Mouse (Mus musculus) stomach, embryonic 15.5 days (tissue): ENCODE results near the gene Asap3. TPM values are rescaled to one million over a fixed set of nuclear protein-coding genes. Genes with fewer than 3 reads are reported as not detected.
A peak's percentile ranks its signal among the peaks of the same experiment; 100 is the strongest.

Experiments used
- ATAC-seq: fragments of 200-750 bp; cut with Nextera tagmentation; 2 replicates; pipeline ENCODE4 v1.8.0; 2017; ENCODE audit warnings: low read depth, moderate number of reproducible peaks, moderate TSS enrichment; ENCODE audit not compliant: insufficient read depth, low FRiP score
- H3K27ac ChIP-seq: fragments of 300-500 bp; sonication (generic); 2 replicates; pipeline ENCODE4 v1.5.1; 2015; ENCODE audit warnings: mild to moderate bottlenecking, inconsistent platforms
- H3K27me3 ChIP-seq: fragments of 300-500 bp; sonication (generic); replicated peaks from 2 replicates; pipeline ENCODE4 v1.6.1; 2015; ENCODE audit warnings: inconsistent platforms
- H3K36me3 ChIP-seq: fragments of 300-500 bp; sonication (generic); 2 replicates; pipeline ENCODE4 v1.6.1; 2015; ENCODE audit warnings: inconsistent platforms
- H3K4me1 ChIP-seq: fragments of 300-500 bp; sonication (generic); 2 replicates; pipeline ENCODE4 v1.6.1; 2015; ENCODE audit warnings: inconsistent platforms
- H3K4me2 ChIP-seq: fragments of 300-500 bp; sonication (generic); 2 replicates; pipeline ENCODE4 v1.6.1; 2015; ENCODE audit warnings: mild to moderate bottlenecking, inconsistent platforms
- H3K4me3 ChIP-seq: fragments of 300-500 bp; sonication (generic); replicated peaks from 2 replicates; pipeline ENCODE4 v1.5.1; 2015; ENCODE audit warnings: inconsistent platforms
- H3K9ac ChIP-seq: fragments of 300-500 bp; sonication (generic); 2 replicates; pipeline ENCODE4 v1.6.1; 2015; ENCODE audit warnings: inconsistent platforms
- H3K9me3 ChIP-seq: fragments of 300-500 bp; sonication (generic); 2 replicates; pipeline ENCODE4 v1.6.1; 2016; ENCODE audit warnings: inconsistent platforms
- WGBS: fragments of 180-500 bp; shearing (Covaris S2); methylation state at CpG from one replicate; pipeline ENCODE4 v1.1.7; 2015; 5-methylcytosine and 5-hydroxymethylcytosine counted together
- polyA plus RNA-seq: library from polyadenylated mRNA; unstranded; fragments of >200 nt; fragmentation: Nextera tagmentation; extraction: Ambion mirVana; gene quantifications from 2 replicates; pipeline ENCODE4 v1.2.1, GENCODE M21; 2015

The Asap3 gene
- polyA plus RNA-seq, 1 experiment from 2014 or later: 6.4 TPM

DNA sequence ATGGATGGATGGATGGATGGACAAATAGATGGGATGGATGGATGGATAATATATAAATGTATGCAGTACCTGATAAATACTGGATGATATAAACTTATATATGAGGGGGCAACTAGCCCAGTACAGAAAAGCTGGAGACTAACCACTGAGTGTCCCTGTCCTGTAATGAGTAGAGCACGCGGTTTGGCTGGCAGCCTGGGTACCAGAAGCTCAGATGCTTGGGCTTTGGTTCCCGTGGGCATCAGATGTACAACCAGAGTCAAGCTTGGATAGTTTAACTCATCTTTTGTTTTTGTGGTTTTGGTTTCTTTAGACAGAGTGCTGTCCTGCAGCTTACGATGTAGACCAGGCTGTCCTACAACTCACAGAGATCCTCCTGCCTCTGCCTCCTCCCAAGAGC, 57.4 kb downstream of the Asap3 start:
- Histone ChIP-seq H3K27ac (no peak overlapping the region), H3K9ac (no peak overlapping the region), H3K4me1 (peaks cover 6% of the 10 kb centered on the region; the same call in 1 of the 2 replicates), H3K27me3 (no peaks in the 10 kb centered on the region), H3K9me3 (no peaks in the 10 kb centered on the region), H3K4me3 (no peak overlapping the region), H3K36me3 (no peaks in the 10 kb centered on the region), H3K4me2 (no peak overlapping the region)
- 95% methylated on average over 4 of the region's 4 CpGs for WGBS
- no peak for ATAC-seq

DNA sequence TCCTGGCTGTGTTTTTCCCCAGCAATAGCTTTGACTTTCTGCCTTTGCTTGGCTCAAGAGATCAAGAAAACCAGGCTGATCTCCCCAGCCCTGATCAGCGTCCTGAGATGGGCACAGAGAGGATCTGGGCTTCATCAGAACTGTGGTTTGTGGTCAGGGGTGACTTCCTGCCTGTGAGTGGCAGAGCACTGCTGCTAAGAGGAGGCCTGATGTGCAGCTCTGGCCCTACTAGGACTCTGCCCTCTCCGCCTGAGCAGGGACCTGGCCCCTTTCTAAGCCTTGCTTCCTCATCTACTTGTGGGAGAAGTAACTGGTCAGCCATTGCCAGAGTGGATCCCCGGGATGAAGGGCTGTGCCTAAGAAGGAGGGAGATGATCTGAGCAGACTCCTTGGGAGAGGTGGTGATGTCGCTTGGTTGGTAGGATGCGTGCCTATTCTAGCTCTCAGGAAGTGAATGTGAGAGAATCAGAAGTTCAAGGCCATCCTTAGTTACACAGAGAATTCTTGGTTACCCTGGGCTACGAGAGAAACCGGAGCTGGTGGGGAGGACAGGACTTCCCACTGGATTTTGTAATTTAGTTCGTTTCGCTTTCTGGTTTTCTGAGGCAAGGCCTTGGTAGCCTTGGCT, 60.7 kb downstream of the Asap3 start:
- no peaks in the 10 kb centered on the region for H3K4me1 ChIP-seq
- H3K4me3 ChIP-seq: no peak overlapping the region
- no peaks in the 10 kb centered on the region for H3K27me3 ChIP-seq
- no peaks in the 10 kb centered on the region for H3K9me3 ChIP-seq
- H3K36me3 ChIP-seq: no peaks in the 10 kb centered on the region
- no peak overlapping the region for H3K4me2 ChIP-seq
- ATAC-seq: no peak
- 74% methylated on average over 9 of the region's 9 CpGs for WGBS
- H3K9ac ChIP-seq: no peak overlapping the region
- no peak overlapping the region for H3K27ac ChIP-seq

DNA sequence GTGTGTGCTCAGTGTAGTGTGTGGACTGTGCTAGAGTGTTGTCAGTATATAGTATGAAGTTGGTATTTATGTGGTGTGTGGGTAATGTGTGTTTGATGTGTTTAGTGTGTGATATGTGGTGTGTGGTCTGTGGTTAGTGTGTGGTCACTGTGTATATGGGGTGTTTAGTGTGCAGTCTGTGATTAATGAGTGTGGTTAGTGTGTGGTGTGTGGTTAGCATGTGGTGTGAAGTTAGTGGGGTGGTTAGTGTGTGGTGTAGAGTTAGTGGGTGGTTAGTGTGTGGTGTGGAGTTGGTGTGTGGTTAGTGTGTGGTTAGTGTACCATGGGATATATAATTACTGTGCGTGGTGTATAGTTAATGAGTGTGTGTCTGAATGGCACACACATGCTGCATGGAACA, 62.7 kb downstream of the Asap3 start:
- 96% methylated on average over 1 of the region's 1 CpGs for WGBS
- no peak for ATAC-seq

DNA sequence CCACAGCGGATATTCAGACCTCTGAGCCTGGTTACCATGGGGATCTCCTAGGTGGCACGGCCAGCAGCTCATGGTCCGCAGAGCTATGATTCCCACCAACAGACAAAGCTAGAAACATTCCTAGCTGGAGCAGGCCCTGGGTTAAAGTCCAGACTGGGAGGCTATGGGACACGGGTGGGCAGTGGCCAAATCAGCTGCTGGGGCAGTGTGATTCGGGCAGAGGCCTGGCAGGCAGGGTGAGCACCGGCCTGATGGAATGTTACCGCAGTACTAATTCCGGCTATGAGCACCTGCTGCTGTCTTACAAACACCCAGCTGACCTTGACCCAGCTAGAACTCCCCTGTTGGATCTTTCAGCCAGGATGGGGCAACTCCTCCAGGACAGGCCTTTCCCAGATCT, 64.5 kb downstream of the Asap3 start:
- no peak overlapping the region for H3K9ac ChIP-seq
- 0 out of 2 replicates have a peak, but pooled peaks cover 10% of the 10 kb centered on the region for H3K36me3 ChIP-seq
- no peaks in the 10 kb centered on the region for H3K27me3 ChIP-seq
- ATAC-seq: no peak
- no peak overlapping the region for H3K27ac ChIP-seq
- H3K4me3 ChIP-seq: no peak overlapping the region
- H3K9me3 ChIP-seq: peaks cover 4% of the 10 kb centered on the region; the same call in 1 of the 2 replicates
- no peak overlapping the region for H3K4me2 ChIP-seq
- 84% methylated on average over 8 of the region's 8 CpGs for WGBS
- H3K4me1 ChIP-seq: no peaks in the 10 kb centered on the region

More for the DNA sequence above, 62.7 kb downstream of the Asap3 start:
- no peaks in the 10 kb centered on the region for H3K27me3 ChIP-seq
- H3K9me3 ChIP-seq: peaks cover 4% of the 10 kb centered on the region; the same call in 1 of the 2 replicates
- no peak overlapping the region for H3K4me3 ChIP-seq
- 0 out of 2 replicates have a peak, but pooled peaks cover 9% of the 10 kb centered on the region for H3K36me3 ChIP-seq
- H3K4me1 ChIP-seq: no peaks in the 10 kb centered on the region
- H3K9ac ChIP-seq: no peak overlapping the region
- no peak overlapping the region for H3K27ac ChIP-seq
- H3K4me2 ChIP-seq: no peak overlapping the region

DNA sequence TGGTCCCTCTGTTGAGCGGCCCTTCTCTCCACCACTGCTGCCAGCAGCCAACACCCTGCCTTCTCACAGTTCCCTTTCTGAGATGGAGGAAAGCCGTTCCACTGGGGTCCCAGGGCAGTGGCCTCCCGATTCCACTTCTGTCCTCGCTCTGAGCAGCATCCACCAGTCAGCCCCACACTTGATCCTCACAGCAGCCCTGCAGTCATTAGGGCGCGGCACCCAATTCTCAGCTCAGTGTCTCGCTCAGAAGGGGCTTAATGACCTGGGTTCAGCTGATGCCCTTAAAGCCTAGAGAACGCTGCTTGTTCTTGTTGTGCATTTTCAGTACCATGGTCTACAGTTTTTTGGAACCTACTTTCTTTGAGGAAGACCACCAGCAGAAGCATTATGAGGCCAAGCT, 74.9 kb downstream of the Asap3 start:
- Histone ChIP-seq H3K27me3 (no peaks in the 10 kb centered on the region), H3K9me3 (no peaks in the 10 kb centered on the region), H3K9ac (no peak overlapping the region), H3K4me1 (peaks cover 16% of the 10 kb centered on the region), H3K27ac (no peak overlapping the region), H3K36me3 (no peaks in the 10 kb centered on the region), H3K4me2 (no peak overlapping the region), H3K4me3 (no peak overlapping the region)
- WGBS: 75% methylated on average over 8 of the region's 8 CpGs
- no peak for ATAC-seq

DNA sequence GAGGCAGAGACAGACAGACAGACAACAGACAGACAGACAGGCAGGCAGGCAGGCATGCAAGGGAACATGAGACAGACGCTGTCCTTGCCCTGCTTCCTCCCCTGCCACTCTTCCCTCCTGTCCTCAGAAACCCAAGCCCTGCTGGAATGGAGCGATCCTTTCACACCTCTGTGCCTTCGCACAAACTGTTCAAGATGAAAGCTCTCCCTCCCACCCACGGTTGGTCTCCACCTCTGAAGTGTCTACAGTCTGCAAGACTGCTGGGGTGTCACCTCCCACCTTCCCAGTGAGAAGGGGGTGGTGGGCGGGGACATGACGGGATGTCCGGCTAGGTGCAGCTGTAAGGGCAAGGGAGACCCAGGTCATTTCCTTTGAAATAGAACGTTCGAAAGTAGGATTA, 75.4 kb downstream of the Asap3 start:
- 58% methylated on average over 9 of the region's 9 CpGs for WGBS
- no peak overlapping the region for H3K27ac ChIP-seq
- ATAC-seq: no peak

DNA sequence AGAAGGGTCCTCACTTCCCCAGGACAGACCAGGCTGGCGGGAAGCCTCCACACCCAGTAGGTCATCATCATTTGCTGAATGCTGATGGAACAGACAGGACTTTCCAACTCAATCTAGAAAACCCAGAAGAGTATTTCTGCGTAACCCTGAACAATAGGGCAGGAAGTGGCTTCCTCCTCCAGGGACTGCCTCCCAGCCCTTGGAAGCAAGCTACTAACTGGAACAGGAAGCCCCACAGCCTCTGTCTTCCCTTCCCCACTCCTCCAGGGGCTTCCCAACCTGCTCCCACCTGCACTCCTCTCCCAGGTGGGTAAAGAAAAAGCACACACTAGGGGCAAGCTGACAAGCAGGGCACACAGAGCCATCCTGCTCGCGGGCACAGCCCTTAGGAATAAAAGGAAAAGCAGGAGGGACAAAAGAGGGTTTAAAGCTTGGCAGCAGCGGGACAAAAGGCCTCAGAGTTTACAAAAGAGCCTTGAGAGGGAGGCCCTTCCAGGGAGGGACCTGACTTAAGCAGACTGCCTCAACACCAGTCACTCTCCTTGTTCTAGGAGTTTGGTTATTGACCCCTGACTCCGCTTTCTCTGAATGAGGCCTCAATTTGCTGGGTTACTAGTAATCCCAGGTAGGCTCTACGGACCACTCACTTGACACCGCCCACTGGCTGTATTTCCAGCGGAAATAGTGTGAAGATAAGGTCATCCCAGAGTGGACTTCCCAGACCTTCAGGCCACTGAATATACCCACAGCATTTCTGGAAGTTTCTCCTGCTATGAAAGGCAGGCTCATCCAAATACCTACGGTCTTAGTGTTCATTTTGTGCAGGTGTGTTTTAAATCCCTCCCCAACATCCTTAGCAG, 76.7 kb downstream of the Asap3 start:
- peak overlapping the region; percentile 28 for H3K4me2 ChIP-seq
- H3K4me1 ChIP-seq: peaks cover 27% of the 10 kb centered on the region
- WGBS: 35% methylated on average over 10 of the region's 10 CpGs
- H3K4me3 ChIP-seq: no peak overlapping the region
- H3K27ac ChIP-seq: peak overlapping the region; percentile 96
- no peak for ATAC-seq
- H3K36me3 ChIP-seq: peaks cover 5% of the 10 kb centered on the region; the same call in 1 of the 2 replicates
- no peaks in the 10 kb centered on the region for H3K9me3 ChIP-seq
- H3K27me3 ChIP-seq: no peaks in the 10 kb centered on the region
- H3K9ac ChIP-seq: no peak overlapping the region

More for the DNA sequence above, 75.4 kb downstream of the Asap3 start:
- H3K4me3 ChIP-seq: no peak overlapping the region
- H3K9me3 ChIP-seq: no peaks in the 10 kb centered on the region
- no peak overlapping the region for H3K9ac ChIP-seq
- no peaks in the 10 kb centered on the region for H3K36me3 ChIP-seq
- no peaks in the 10 kb centered on the region for H3K27me3 ChIP-seq
- H3K4me2 ChIP-seq: no peak overlapping the region
- peaks cover 19% of the 10 kb centered on the region for H3K4me1 ChIP-seq

DNA sequence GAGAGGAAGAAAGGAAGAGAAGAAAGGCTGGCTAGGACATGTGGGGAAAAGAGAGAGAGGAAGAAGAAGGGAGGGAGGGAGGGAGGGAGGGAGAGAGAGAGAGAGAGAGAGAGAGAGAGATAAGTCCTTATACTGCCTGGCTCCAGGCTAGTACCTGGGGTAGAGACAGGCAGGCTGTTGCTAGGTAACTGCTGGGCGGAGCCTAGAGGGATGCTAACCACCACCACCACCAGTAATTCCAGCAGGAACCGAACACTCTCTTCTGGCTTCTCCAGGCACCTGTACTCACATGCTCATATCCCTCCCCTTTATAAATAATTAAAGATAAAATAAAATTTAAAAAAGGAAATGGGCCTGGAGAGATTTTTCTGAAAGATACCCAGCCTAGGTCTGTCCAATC, 77.6 kb downstream of the Asap3 start:
- Histone ChIP-seq H3K27ac (peak overlapping the region; percentile 96), H3K36me3 (peaks cover 13% of the 10 kb centered on the region), H3K4me1 (peaks cover 27% of the 10 kb centered on the region), H3K4me2 (peak overlapping the region; percentile 84), H3K9ac (no peak overlapping the region), H3K27me3 (no peaks in the 10 kb centered on the region), H3K4me3 (no peak overlapping the region), H3K9me3 (no peaks in the 10 kb centered on the region)
- 43% methylated on average over 2 of the region's 2 CpGs for WGBS
- ATAC-seq: no peak

DNA sequence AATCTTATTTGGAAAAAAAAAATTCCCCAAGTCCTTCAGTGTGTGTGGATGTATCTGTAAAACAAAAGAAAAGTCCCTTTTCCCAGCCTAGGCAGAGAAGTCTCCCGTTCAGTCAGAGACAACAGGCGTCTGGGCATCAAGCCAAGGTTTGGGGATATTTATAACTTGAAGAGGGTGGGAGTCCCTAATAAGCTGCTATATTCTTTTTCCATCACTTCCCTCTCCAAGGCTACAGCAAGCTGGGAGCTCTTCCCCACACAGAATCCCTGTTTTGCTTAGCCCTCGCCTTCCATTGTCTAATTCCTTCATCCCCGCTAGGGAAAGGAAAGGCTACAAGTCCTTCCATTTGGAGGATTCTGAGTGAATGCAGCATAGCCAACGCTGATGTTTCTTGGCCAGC, 78.3 kb downstream of the Asap3 start, which contains the start of gene Zfp46:
Gene Zfp46, plus strand, starts transcription at position 229 of the 400 bp plus-strand sequence.
- 24% methylated on average over 5 of the region's 5 CpGs for WGBS

DNA sequence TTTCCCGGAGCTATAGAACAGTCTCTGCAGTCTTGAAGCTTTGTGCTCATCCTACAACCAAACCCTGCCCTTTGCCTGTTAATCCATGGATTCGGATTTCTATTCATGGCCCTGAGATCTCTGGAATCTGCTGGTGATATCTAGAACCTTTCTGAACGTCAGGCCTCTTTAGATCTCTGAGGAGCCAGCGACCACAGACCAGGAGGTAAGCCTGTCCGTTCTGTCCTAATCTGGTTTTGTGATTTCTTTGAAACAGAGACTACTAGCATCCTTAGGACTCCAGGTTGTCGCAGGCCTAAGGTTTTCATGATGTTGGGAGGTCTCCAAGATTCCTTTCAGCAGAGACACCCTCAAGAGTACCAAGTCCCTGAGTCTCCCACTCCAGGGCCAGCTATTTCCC, 78.7 kb downstream of the Asap3 start:
- Histone ChIP-seq H3K27ac (peak overlapping the region; percentile 96), H3K4me3 (peak overlapping the region; percentile 62), H3K4me2 (peak overlapping the region; percentile 84), H3K27me3 (no peaks in the 10 kb centered on the region), H3K9ac (peak overlapping the region; percentile 10; the same call in 1 of the 2 replicates), H3K4me1 (peaks cover 27% of the 10 kb centered on the region), H3K36me3 (peaks cover 24% of the 10 kb centered on the region), H3K9me3 (no peaks in the 10 kb centered on the region)
- ATAC-seq: no peak
- 28% methylated on average over 6 of the region's 6 CpGs for WGBS

More for the DNA sequence above, 78.3 kb downstream of the Asap3 start, which contains the start of gene Zfp46:
- Histone ChIP-seq H3K4me3 (peak within 1 kb of the TSS; percentile 62), H3K9ac (peak within 1 kb of the TSS; percentile 44; the same call in 1 of the 2 replicates), H3K4me1 (peaks cover 27% of the 10 kb centered on the region), H3K4me2 (peak within 1 kb of the TSS; percentile 84), H3K9me3 (no peaks in the 10 kb centered on the region), H3K36me3 (peaks cover 20% of the 10 kb centered on the region), H3K27ac (peak within 1 kb of the TSS; percentile 96), H3K27me3 (no peaks in the 10 kb centered on the region)
- ATAC-seq: no peak

DNA sequence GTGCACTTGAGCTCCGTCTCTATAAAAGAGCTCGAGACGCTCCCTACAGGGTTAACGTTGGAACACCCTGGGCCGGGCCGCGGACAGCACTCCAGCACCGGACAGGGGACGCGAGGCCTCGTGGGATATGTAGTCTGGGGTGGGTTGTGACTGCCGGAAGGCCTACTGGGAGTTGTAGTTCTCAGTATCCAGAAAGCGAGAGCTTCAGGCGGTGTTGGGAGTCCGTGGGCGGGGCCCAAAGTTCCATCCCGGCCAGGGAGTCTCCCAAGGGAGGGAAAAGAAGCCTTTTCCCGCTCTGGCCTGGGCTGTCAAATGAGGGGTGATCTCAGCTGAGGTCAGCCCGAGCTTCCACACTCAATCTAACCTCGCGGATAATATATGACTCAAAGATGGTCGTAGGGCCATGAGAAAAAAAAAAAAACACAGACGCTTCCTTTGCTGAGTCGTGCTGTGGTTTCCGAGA, 79.2 kb downstream of the Asap3 start:
- peaks cover 27% of the 10 kb centered on the region for H3K4me1 ChIP-seq
- H3K9me3 ChIP-seq: no peaks in the 10 kb centered on the region
- peaks cover 29% of the 10 kb centered on the region for H3K36me3 ChIP-seq
- peak overlapping the region; percentile 84 for H3K4me2 ChIP-seq
- H3K4me3 ChIP-seq: peak overlapping the region; percentile 62
- under 1% methylated on average over 25 of the region's 25 CpGs for WGBS
- peak; percentile 96 for ATAC-seq
- H3K9ac ChIP-seq: peak overlapping the region; percentile 44; the same call in 1 of the 2 replicates
- H3K27me3 ChIP-seq: no peaks in the 10 kb centered on the region
- H3K27ac ChIP-seq: peak overlapping the region; percentile 96
